Mouse (Mus musculus) MN1 (cell line): ENCODE data around the gene Dab2ip.

Experiments used
- DNase-seq: peaks from one replicate; pipeline ENCODE4 v3.0.0-alpha.2; 2016; ENCODE audit warnings: low spot score

The Dab2ip gene

GRCm38 (mm10) chr2:35716175-35716574 lies 158.1 kb downstream of the Dab2ip start:
- DNase-seq, result no peak

- no peak for DNase-seq
These were observed 160.0 kb downstream of the Dab2ip start for GRCm38 (mm10) chr2:35718003-35718500.

GRCm38 (mm10) chr2:35718662-35719061 lies 160.6 kb downstream of the Dab2ip start:
- no peak for DNase-seq

GRCm38 (mm10) chr2:35719230-35720005 lies 161.4 kb downstream of the Dab2ip start:
- DNase-seq, result no peak

GRCm38 (mm10) chr2:35720104-35720503 lies 162.0 kb downstream of the Dab2ip start:
- DNase-seq, result no peak

- DNase-seq, result no peak
These were observed 162.5 kb downstream of the Dab2ip start for GRCm38 (mm10) chr2:35720550-35720949.

- DNase-seq, result no peak
These were observed 162.9 kb downstream of the Dab2ip start for GRCm38 (mm10) chr2:35720956-35721355.

GRCm38 (mm10) chr2:35722821-35723220 lies 164.8 kb downstream of the Dab2ip start:
- DNase-seq, result no peak

- DNase-seq, result no peak
These were observed 165.2 kb downstream of the Dab2ip start for GRCm38 (mm10) chr2:35723267-35723666.

- DNase-seq, result peak; percentile 76
These were observed 165.6 kb downstream of the Dab2ip start for GRCm38 (mm10) chr2:35723691-35724090.

GRCm38 (mm10) chr2:35728633-35729032 lies 170.6 kb downstream of the Dab2ip start:
- DNase-seq, result peak; percentile 45

- peak; percentile 70 for DNase-seq
These were observed 171.3 kb downstream of the Dab2ip start for GRCm38 (mm10) chr2:35729077-35730065.

GRCm38 (mm10) chr2:35731671-35732449 lies 173.8 kb downstream of the Dab2ip start:
- DNase-seq, result peak; percentile 26

- DNase-seq, result no peak
These were observed 176.9 kb downstream of the Dab2ip start for GRCm38 (mm10) chr2:35735001-35735400.

- DNase-seq, result no peak
These were observed 178.0 kb downstream of the Dab2ip start for GRCm38 (mm10) chr2:35736061-35736460.

GRCm38 (mm10) chr2:35737467-35738027 lies 179.5 kb downstream of the Dab2ip start:
- no peak for DNase-seq

- DNase-seq, result no peak
These were observed 181.7 kb downstream of the Dab2ip start for GRCm38 (mm10) chr2:35739669-35740254.

GRCm38 (mm10) chr2:35745876-35746275 lies 187.8 kb downstream of the Dab2ip start:
- DNase-seq, result no peak

GRCm38 (mm10) chr2:35746638-35747037 lies 188.6 kb downstream of the Dab2ip start:
- no peak for DNase-seq

- DNase-seq, result no peak
These were observed 189.4 kb downstream of the Dab2ip start for GRCm38 (mm10) chr2:35747371-35748035.
